Mouse (Mus musculus): ENCODE results near the gene Galntl6. TPM values are rescaled to one million over a fixed set of nuclear protein-coding genes. Genes with fewer than 3 reads are reported as not detected.

Galntl6 gene
- polyA plus RNA-seq, 1 experiment: 11.8 TPM

DNA sequence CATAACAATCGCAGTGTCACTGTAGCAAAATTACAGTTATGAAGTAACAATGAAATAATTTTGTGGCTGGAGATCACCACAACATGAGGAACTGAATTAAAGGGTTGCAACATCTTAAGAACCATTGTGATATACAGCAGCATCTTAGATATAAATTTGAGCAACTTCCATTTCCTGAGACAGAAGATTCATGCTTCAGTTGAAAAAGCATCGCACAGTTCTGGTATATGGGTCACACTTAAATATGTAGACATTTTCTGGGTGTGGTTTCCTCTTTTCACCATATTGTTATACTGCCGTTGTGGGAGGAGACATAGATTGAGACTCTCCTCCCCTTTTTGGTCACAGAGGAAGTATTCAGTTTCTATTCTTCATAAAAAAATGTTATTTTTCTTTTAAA is 667.6 kb downstream of the Galntl6 start:
- Histone ChIP-seq H3K4me3 (ENCODE audit: insufficient read depth, low read length) (no peak overlapping the region), H3K27ac (ENCODE audit: insufficient read depth, low read length) (no peak overlapping the region), H3K4me1 (ENCODE audit: control insufficient read depth, insufficient read depth, low read length) (no peaks in the 10 kb centered on the region)
- TF ChIP-seq CTCF (IDR thresholded peaks at IDR 0.05; ENCODE audit: extremely low read depth, insufficient read depth, low read length) (no peak), POLR2A (IDR thresholded peaks at IDR 0.05; ENCODE audit: extremely low read depth, insufficient read depth, low read length) (no peak)

DNA sequence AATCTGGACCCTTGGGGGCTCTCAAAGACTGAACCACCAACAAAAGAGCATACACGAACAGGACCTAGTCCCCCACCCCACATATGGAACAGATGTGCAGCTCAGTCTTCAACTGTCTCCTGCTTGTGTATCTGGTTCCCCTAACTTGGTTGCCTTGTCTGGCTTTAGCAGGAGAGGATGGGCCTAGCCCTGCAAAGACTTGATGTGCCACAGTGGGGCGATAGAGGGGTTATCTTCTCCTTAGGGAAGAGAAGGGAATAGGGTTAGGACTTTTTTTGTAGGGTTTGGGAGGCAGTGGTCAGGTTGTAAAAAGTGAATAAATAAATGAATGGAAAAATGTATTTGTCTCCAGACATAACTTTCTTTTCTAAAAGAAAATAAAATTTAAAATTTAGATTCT is 678.2 kb downstream of the Galntl6 start:
- no peak overlapping the region for H3K4me3 ChIP-seq (ENCODE audit: insufficient read depth, low read length)
- H3K4me1 ChIP-seq (ENCODE audit: control insufficient read depth, insufficient read depth, low read length): no peaks in the 10 kb centered on the region
- H3K27ac ChIP-seq (ENCODE audit: insufficient read depth, low read length): no peak overlapping the region
- TF ChIP-seq CTCF (IDR thresholded peaks at IDR 0.05; ENCODE audit: extremely low read depth, insufficient read depth, low read length): no peak
- no peak for TF ChIP-seq POLR2A (IDR thresholded peaks at IDR 0.05; ENCODE audit: extremely low read depth, insufficient read depth, low read length)

DNA sequence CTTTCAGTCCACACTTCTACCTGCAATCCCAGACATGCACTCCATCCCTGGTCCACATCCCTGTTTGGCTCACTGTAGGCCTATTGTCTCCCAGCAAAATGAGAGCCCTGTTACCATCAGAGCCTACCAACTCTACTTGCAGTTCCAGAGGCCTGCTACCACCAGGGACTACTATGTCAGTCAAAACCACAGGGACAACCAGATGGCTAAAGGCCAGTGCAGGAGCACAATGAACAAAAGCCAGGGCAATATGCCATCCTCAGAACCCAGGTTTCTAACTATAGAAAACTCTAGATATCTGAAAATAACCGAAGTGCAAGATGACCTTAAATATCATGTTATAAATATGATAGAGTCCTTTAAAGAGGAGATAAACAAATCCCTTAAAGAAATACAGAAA is 683.7 kb downstream of the Galntl6 start:
- H3K4me3 ChIP-seq (ENCODE audit: insufficient read depth, low read length): no peak overlapping the region
- H3K27ac ChIP-seq (ENCODE audit: insufficient read depth, low read length): no peak overlapping the region
- TF ChIP-seq CTCF (IDR thresholded peaks at IDR 0.05; ENCODE audit: extremely low read depth, insufficient read depth, low read length) (no peak), POLR2A (IDR thresholded peaks at IDR 0.05; ENCODE audit: extremely low read depth, insufficient read depth, low read length) (no peak)
- no peaks in the 10 kb centered on the region for H3K4me1 ChIP-seq (ENCODE audit: control insufficient read depth, insufficient read depth, low read length)

DNA sequence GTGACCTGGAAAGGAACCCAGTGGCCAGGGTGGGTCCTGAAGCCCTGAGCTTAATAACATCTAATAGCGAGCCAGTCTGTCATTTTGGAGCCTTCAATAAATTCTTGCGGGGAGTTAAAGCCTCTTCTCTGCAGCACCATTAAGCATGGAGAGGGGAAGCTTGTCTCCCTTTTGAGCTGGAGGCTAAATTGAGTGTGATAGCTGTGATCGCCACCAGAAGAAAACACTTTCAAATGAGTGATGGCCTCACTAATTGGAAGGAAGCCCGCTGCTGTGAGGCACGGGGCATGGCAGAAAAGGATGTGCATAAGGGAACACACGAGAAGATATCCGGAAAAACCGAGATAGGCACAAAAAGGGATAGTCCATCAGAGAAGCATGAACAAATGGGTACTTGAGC is 694.6 kb downstream of the Galntl6 start:
- Histone ChIP-seq H3K4me1 (ENCODE audit: control insufficient read depth, insufficient read depth, low read length) (no peaks in the 10 kb centered on the region), H3K4me3 (ENCODE audit: insufficient read depth, low read length) (no peak overlapping the region), H3K27ac (ENCODE audit: insufficient read depth, low read length) (no peak overlapping the region)
- TF ChIP-seq POLR2A (IDR thresholded peaks at IDR 0.05; ENCODE audit: extremely low read depth, insufficient read depth, low read length): no peak
- no peak for TF ChIP-seq CTCF (IDR thresholded peaks at IDR 0.05; ENCODE audit: extremely low read depth, insufficient read depth, low read length)

DNA sequence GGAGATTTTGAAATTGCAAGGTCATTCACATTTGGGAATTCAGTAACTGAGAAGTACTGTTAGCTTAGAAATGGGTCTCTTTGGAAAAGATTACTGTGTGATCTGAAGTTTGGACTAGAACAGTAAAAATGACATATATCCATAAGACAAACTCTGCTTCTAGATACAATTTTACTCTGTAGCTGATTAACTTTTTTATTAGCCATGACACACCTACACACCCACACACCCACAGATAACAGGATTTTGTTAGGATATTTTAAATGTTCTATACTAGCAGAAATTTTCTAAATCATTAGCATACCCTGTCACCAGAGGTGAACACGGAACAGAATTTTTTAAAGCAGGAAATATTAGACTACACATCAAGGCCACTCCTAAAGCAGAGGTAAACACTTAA is 722.7 kb downstream of the Galntl6 start:
- TF ChIP-seq CTCF (IDR thresholded peaks at IDR 0.05; ENCODE audit: extremely low read depth, insufficient read depth, low read length) (no peak), POLR2A (IDR thresholded peaks at IDR 0.05; ENCODE audit: extremely low read depth, insufficient read depth, low read length) (no peak)
- Histone ChIP-seq H3K4me1 (ENCODE audit: control insufficient read depth, insufficient read depth, low read length) (no peaks in the 10 kb centered on the region), H3K27ac (ENCODE audit: insufficient read depth, low read length) (no peak overlapping the region), H3K4me3 (ENCODE audit: insufficient read depth, low read length) (no peak overlapping the region)

DNA sequence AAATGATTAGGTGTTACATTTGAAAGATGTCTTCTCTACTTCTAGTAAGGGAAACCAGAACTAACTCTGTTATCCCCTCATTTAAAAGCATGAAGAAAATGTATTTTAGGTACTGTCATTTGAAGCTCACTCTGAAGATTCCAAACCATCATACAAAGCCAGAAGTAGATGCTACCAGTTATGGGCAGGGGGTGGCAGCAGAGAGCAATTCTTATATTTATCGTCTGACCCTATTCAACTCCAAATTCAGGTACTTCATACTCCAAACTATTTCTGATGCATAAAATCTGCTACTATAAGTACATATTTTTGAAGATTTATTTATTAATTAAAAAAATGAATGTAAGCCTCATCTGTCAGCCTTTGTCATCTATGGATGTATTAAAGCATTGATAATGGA is 765.5 kb downstream of the Galntl6 start:
- no peak overlapping the region for H3K4me3 ChIP-seq (ENCODE audit: insufficient read depth, low read length)
- no peak overlapping the region for H3K27ac ChIP-seq (ENCODE audit: insufficient read depth, low read length)
- no peaks in the 10 kb centered on the region for H3K4me1 ChIP-seq (ENCODE audit: control insufficient read depth, insufficient read depth, low read length)
- TF ChIP-seq POLR2A (IDR thresholded peaks at IDR 0.05; ENCODE audit: extremely low read depth, insufficient read depth, low read length) (no peak), CTCF (IDR thresholded peaks at IDR 0.05; ENCODE audit: extremely low read depth, insufficient read depth, low read length) (peak; percentile 44; the same call in 1 of the 2 replicates)

DNA sequence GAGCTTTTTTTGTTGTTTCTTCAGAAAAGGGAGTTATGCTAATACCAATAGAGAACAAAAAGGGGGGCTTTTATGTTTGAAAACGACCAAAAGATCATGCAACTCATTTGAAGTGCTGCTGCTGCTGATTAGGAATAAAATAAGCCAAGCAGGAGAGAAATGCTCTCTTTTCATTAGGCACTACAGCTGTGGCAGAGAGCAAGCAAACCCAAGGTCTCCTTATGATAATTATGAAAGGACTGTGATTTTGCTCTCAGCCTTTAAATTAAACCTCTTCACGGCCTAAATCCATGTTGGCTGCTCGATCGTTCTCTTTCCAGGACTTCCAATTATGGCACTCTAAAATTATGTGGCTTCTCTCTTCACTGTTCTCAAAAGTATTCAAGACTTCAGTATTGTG is 825.7 kb downstream of the Galntl6 start:
- TF ChIP-seq POLR2A (IDR thresholded peaks at IDR 0.05; ENCODE audit: extremely low read depth, insufficient read depth, low read length) (no peak), CTCF (IDR thresholded peaks at IDR 0.05; ENCODE audit: extremely low read depth, insufficient read depth, low read length) (no peak)
- Histone ChIP-seq H3K27ac (ENCODE audit: insufficient read depth, low read length) (no peak overlapping the region), H3K4me3 (ENCODE audit: insufficient read depth, low read length) (no peak overlapping the region), H3K4me1 (ENCODE audit: control insufficient read depth, insufficient read depth, low read length) (no peaks in the 10 kb centered on the region; the same call in 1 of the 2 replicates)

DNA sequence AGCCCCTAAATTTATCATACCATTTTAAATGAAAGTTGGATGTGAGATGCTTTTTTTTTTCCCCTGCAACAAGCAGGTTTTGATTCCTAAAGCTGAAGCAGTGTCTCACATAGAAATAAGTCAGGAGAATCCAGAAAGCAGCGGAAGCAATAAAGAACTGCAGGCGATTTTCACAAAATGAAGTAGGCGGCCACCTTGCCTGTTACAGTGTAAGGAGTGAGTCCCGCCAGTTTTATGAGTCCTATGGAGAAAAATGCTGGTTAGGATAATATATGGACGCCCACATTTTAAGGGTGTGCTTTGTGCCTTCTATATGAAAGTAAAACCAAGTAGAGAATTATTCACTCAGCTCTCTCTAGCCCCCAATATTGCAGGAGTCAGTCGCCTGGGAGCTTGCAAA is 827.5 kb downstream of the Galntl6 start:
- Histone ChIP-seq H3K4me3 (ENCODE audit: insufficient read depth, low read length) (no peak overlapping the region), H3K27ac (ENCODE audit: insufficient read depth, low read length) (no peak overlapping the region), H3K4me1 (ENCODE audit: control insufficient read depth, insufficient read depth, low read length) (no peaks in the 10 kb centered on the region; the same call in 1 of the 2 replicates)
- TF ChIP-seq POLR2A (IDR thresholded peaks at IDR 0.05; ENCODE audit: extremely low read depth, insufficient read depth, low read length) (no peak), CTCF (IDR thresholded peaks at IDR 0.05; ENCODE audit: extremely low read depth, insufficient read depth, low read length) (no peak)

DNA sequence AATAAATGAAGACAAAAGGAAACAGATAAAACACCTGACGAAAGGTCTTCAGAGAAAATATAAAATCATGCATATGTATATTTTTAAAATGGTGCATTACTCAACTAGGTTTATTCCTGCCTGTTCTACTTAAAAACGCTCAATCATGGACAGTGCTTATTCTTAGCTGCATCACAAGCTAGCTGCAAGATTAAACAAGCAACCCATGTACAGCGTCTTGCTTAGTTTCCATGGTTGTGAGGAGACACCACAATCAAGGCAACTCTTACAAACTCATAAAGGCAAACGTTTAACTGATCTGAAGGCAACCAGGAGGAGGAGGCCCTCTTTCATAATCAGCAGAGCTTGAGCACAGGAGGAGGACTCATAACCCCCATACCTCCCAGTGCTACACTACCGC is 830.7 kb downstream of the Galntl6 start:
- TF ChIP-seq CTCF (IDR thresholded peaks at IDR 0.05; ENCODE audit: extremely low read depth, insufficient read depth, low read length): no peak
- TF ChIP-seq POLR2A (IDR thresholded peaks at IDR 0.05; ENCODE audit: extremely low read depth, insufficient read depth, low read length): no peak
- no peak overlapping the region for H3K27ac ChIP-seq (ENCODE audit: insufficient read depth, low read length)
- H3K4me1 ChIP-seq (ENCODE audit: control insufficient read depth, insufficient read depth, low read length): no peaks in the 10 kb centered on the region; the same call in 1 of the 2 replicates
- no peak overlapping the region for H3K4me3 ChIP-seq (ENCODE audit: insufficient read depth, low read length)

DNA sequence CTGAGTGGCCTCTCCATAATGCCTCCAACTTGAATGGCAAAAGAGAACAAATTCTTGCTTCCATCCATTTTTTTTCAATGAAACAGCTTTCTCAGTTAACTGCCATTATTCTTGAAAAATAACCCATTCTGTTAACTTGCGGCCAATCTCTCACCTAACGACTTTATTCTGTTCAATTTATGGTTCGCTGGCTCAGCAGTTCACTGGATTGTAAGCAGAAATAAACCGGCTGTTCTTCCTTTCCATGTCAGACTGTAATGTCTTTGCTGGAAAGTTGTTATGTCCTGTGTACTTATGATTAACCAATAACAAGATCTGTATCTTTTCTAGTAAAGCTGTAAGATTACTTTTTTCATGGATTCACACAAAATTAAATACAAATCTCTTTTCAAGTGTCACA is 837.8 kb downstream of the Galntl6 start:
- no peaks in the 10 kb centered on the region for H3K4me1 ChIP-seq (ENCODE audit: control insufficient read depth, insufficient read depth, low read length)
- no peak overlapping the region for H3K4me3 ChIP-seq (ENCODE audit: insufficient read depth, low read length)
- no peak overlapping the region for H3K27ac ChIP-seq (ENCODE audit: insufficient read depth, low read length)
- TF ChIP-seq CTCF (IDR thresholded peaks at IDR 0.05; ENCODE audit: extremely low read depth, insufficient read depth, low read length) (no peak), POLR2A (IDR thresholded peaks at IDR 0.05; ENCODE audit: extremely low read depth, insufficient read depth, low read length) (no peak)
